Mouse (Mus musculus): ENCODE data around the gene Sox6. TPM values are rescaled to one million over a fixed set of nuclear protein-coding genes. Genes with fewer than 3 reads are reported as not detected.
"Not testable (repeated sequence)": the region's sequence is repeated elsewhere in the genome, so short reads cannot be mapped to it uniquely, and the experiment has no call there.

Gene Sox6
- polyA plus RNA-seq, 1 experiment from 2014 or later: 24.3 TPM

DNA sequence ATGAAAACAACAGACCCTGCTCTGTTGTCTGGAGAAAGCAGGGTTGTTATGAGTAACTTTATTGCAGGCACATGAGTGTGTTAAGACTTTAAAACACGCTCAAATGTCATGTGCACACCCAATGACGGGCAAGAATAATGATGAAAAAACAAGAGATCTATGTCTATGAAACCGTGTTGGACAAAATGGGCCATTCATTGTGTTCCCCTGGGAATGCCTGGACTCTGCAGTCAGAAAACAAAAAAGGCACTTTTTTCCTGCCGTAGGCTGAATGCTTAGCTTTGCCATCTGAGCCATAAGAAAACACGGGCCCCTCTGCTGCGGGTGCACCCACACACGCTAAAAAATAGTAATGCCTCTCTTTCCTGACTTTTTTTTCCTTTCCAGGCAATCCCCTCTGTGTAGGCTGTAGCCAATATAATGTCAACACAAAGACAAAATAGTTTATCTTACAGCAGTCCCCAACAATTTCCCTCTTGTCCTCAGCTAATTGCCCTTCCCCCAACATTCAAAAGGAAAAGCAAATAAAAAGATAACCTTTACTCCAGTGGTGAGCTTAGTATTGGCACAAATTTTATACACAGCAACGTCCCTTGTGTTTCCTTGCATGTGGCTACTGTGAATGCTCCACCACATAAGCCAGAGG is 413.6 kb downstream of the Sox6 start:
- 10% methylated on average over 8 of the region's 8 CpGs for WGBS
- Histone ChIP-seq H3K27me3 (ENCODE audit: insufficient read depth, low read length) (no peaks in the 10 kb centered on the region), H3K4me3 (replicated peaks; ENCODE audit: low read depth, low read length) (no peak overlapping the region), H3K9ac (ENCODE audit: low read depth, low read length) (no peak overlapping the region), H3K4me1 (replicated peaks; ENCODE audit: insufficient read depth, low read length) (0 out of 2 replicates have a peak, but pooled peaks cover 8% of the 10 kb centered on the region), H3K36me3 (ENCODE audit: insufficient read depth, low read length) (no peaks in the 10 kb centered on the region), H3K4me2 (ENCODE audit: low read length) (no peak overlapping the region), H3K27ac (no peak overlapping the region), H3K9me3 (replicated peaks; ENCODE audit: low read length) (no peaks in the 10 kb centered on the region)
- peak; percentile 14 for DNase-seq (ENCODE audit: low spot score)
- no peak for ATAC-seq (replicated peaks; ENCODE audit: low FRiP score, low read depth)
- TF ChIP-seq CTCF (IDR thresholded peaks at IDR 0.05; ENCODE audit: low read depth): no peak

DNA sequence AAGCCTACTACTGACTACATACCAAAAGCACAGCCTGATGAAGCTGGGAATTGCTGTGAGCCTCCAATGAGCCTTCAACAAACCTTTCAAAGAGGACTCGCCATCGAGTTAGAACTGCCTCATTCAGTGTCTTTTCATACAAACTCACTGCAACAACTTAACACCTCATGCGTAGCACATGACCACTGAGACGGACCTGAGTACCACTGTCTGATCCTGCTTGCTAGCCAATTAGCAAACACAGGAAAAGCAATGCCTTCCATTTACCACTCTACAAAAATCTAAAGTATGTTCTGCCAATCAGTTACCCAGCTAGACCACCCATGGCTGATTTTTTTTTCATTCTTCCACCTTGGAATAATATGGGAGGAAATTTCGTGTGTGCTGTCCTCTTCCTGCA is 414.1 kb downstream of the Sox6 start:
- no peak overlapping the region for H3K27ac ChIP-seq
- H3K36me3 ChIP-seq (ENCODE audit: insufficient read depth, low read length): no peaks in the 10 kb centered on the region
- no peak overlapping the region for H3K4me3 ChIP-seq (replicated peaks; ENCODE audit: low read depth, low read length)
- WGBS: 48% methylated on average over 5 of the region's 5 CpGs
- H3K27me3 ChIP-seq (ENCODE audit: insufficient read depth, low read length): no peaks in the 10 kb centered on the region
- TF ChIP-seq CTCF (IDR thresholded peaks at IDR 0.05; ENCODE audit: low read depth): no peak
- no peak overlapping the region for H3K9ac ChIP-seq (ENCODE audit: low read depth, low read length)
- no peak for DNase-seq (ENCODE audit: low spot score)
- H3K4me1 ChIP-seq (replicated peaks; ENCODE audit: insufficient read depth, low read length): 0 out of 2 replicates have a peak, but pooled peaks cover 8% of the 10 kb centered on the region
- no peaks in the 10 kb centered on the region for H3K9me3 ChIP-seq (replicated peaks; ENCODE audit: low read length)
- no peak overlapping the region for H3K4me2 ChIP-seq (ENCODE audit: low read length)
- ATAC-seq (replicated peaks; ENCODE audit: low FRiP score, low read depth): no peak

DNA sequence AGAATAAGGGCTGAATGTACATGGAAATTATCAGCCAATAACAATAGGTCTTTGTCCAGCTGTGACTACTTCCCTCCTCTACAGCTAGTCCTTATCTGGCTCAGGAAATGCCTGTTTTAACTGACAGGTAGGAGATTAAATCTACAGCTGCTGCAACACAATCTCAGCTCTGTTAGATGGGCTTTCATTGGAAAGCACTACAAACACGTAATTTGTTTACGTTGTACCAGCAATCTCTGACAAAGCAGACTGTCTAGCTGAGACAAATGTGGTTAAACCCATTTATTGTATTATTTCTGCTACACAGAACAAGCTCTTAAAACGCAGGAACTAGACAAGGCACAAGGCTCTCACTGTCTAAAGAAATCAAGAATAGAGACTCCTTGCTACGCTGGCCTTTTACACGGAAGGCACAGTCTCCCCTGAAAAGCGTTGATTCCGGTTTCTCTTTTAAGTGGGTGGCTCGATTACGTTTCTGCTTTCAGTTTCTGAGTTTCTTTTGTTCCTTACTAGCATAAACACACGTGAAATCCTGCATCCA is 422.8 kb downstream of the Sox6 start:
- WGBS: 39% methylated on average over 10 of the region's 10 CpGs
- no peak overlapping the region for H3K9ac ChIP-seq (ENCODE audit: low read depth, low read length)
- no peak for DNase-seq (ENCODE audit: low spot score)
- no peaks in the 10 kb centered on the region for H3K27me3 ChIP-seq (ENCODE audit: insufficient read depth, low read length)
- H3K4me3 ChIP-seq (replicated peaks; ENCODE audit: low read depth, low read length): no peak overlapping the region
- H3K36me3 ChIP-seq (ENCODE audit: insufficient read depth, low read length): no peaks in the 10 kb centered on the region
- ATAC-seq (replicated peaks; ENCODE audit: low FRiP score, low read depth): no peak
- peak overlapping the region; percentile 17; the same call in 1 of the 2 replicates for H3K4me2 ChIP-seq (ENCODE audit: low read length)
- TF ChIP-seq CTCF (IDR thresholded peaks at IDR 0.05; ENCODE audit: low read depth): no peak
- H3K4me1 ChIP-seq (replicated peaks; ENCODE audit: insufficient read depth, low read length): no peaks in the 10 kb centered on the region
- peak overlapping the region; percentile 37; the same call in 1 of the 2 replicates for H3K27ac ChIP-seq
- H3K9me3 ChIP-seq (replicated peaks; ENCODE audit: low read length): no peaks in the 10 kb centered on the region

DNA sequence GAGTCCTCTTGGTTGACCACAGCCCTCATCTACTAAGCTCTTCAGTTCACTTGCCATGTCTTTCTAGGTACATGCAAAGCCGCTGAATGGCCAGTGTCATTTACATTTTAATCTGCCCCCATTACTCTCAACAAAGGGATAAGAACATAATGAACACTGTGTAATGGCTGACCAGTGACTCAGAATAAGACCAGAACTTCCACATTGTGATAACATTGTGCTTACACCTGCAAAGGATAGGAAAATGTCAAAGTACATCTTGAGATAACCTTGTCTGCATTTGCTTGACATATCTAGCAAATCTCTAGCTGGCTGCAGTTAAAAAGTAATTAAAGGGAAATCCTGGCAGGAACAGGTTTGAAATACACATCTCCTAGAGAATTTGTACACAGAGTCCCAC is 431.1 kb downstream of the Sox6 start:
- no peak for ATAC-seq (replicated peaks; ENCODE audit: low FRiP score, low read depth)
- H3K9ac ChIP-seq (ENCODE audit: low read depth, low read length): no peak overlapping the region
- no peaks in the 10 kb centered on the region for H3K36me3 ChIP-seq (ENCODE audit: insufficient read depth, low read length)
- TF ChIP-seq CTCF (IDR thresholded peaks at IDR 0.05; ENCODE audit: low read depth): no peak
- no peaks in the 10 kb centered on the region for H3K27me3 ChIP-seq (ENCODE audit: insufficient read depth, low read length)
- 95% methylated on average over 1 of the region's 1 CpGs for WGBS
- no peaks in the 10 kb centered on the region for H3K4me1 ChIP-seq (replicated peaks; ENCODE audit: insufficient read depth, low read length)
- DNase-seq (ENCODE audit: low spot score): no peak
- no peak overlapping the region for H3K4me3 ChIP-seq (replicated peaks; ENCODE audit: low read depth, low read length)
- H3K27ac ChIP-seq: no peak overlapping the region
- no peak overlapping the region for H3K4me2 ChIP-seq (ENCODE audit: low read length)
- no peaks in the 10 kb centered on the region for H3K9me3 ChIP-seq (replicated peaks; ENCODE audit: low read length)

DNA sequence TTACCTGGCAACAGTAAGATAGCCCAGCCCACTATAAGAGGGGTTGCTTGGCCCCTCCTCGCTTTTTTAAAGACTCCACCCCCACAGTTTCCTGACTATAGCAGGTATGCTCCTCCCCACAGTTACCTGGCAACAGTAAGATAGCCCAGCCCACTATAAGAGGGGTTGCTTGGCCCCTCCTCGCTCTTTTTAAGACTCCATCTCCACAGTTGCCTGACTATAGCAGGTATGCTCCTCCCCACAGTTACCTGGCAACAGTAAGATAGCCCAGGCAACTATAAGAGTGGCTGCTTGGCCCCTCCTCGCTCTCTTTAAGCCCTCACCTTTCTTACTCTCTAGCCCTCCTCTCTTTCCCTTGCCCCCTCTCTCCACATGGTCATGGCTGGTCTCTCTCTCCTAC is 432.5 kb downstream of the Sox6 start:
- not testable (repeated sequence) for H3K27me3 ChIP-seq (ENCODE audit: insufficient read depth, low read length); H3K27ac ChIP-seq; H3K36me3 ChIP-seq (ENCODE audit: insufficient read depth, low read length); H3K9ac ChIP-seq (ENCODE audit: low read depth, low read length); H3K4me3 ChIP-seq (replicated peaks; ENCODE audit: low read depth, low read length); ATAC-seq (replicated peaks; ENCODE audit: low FRiP score, low read depth); DNase-seq (ENCODE audit: low spot score); H3K4me2 ChIP-seq (ENCODE audit: low read length); H3K4me1 ChIP-seq (replicated peaks; ENCODE audit: insufficient read depth, low read length); H3K9me3 ChIP-seq (replicated peaks; ENCODE audit: low read length)
- WGBS: 68% methylated on average over 3 of the region's 3 CpGs

GRCm38 (mm10) chr7:115604883-115605282 is 433.7 kb downstream of the Sox6 start:
- no peaks in the 10 kb centered on the region for H3K27me3 ChIP-seq (ENCODE audit: insufficient read depth, low read length)
- ATAC-seq (replicated peaks; ENCODE audit: low FRiP score, low read depth): no peak
- 75% methylated on average over 7 of the region's 7 CpGs for WGBS

More at GRCm38 (mm10) chr7:115604883-115605282, 433.7 kb downstream of the Sox6 start:
- no peak overlapping the region for H3K4me2 ChIP-seq (ENCODE audit: low read length)
- no peaks in the 10 kb centered on the region for H3K36me3 ChIP-seq (ENCODE audit: insufficient read depth, low read length)
- no peak for TF ChIP-seq CTCF (IDR thresholded peaks at IDR 0.05; ENCODE audit: low read depth)
- no peak for DNase-seq (ENCODE audit: low spot score)
- no peaks in the 10 kb centered on the region for H3K4me1 ChIP-seq (replicated peaks; ENCODE audit: insufficient read depth, low read length)
- no peak overlapping the region for H3K4me3 ChIP-seq (replicated peaks; ENCODE audit: low read depth, low read length)
- H3K9me3 ChIP-seq (replicated peaks; ENCODE audit: low read length): no peaks in the 10 kb centered on the region
- H3K27ac ChIP-seq: no peak overlapping the region
- no peak overlapping the region for H3K9ac ChIP-seq (ENCODE audit: low read depth, low read length)

All from kidney, postnatal 0 days (tissue).